Mouse (Mus musculus): ENCODE measurements around the gene Tfeb.

DNA sequence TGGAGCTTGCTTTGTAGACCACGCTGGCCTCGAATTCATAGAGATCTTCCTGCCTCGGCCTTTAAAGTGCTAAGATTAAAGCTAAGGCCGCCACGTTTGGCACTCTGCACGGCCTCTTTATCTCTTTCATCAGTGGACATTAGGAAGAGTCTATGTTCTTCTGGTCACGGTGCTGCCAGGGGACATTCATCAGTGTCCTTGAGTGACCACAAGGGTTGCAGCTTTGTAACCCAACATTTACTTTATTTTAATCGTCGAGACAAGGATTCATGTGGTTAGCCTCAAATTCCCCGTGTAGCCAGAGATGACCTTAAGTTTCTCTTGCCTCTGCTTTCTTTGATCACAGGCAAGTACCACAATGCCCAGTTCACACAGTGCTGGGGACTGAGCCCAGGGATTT lies 43.6 kb downstream of the Tfeb start:
- TF ChIP-seq UBTF (IDR thresholded peaks at IDR 0.05; ENCODE audit: low read depth, low read length) (no peak), TBP (conservative IDR thresholded peaks at IDR 0.05; ENCODE audit: low read depth, low read length) (no peak), CTCF (conservative IDR thresholded peaks at IDR 0.05 in 1 of 2, IDR thresholded peaks at IDR 0.05 in 1 of 2; ENCODE audit: low read depth in 2 of 2, low read length in 2 of 2) (no peak), BHLHE40 (IDR thresholded peaks at IDR 0.05; ENCODE audit: low read depth, low read length) (no peak), MAFK (IDR thresholded peaks at IDR 0.05; ENCODE audit: insufficient replicate concordance, low read length) (no peak), GABPA (IDR thresholded peaks at IDR 0.05; ENCODE audit: insufficient replicate concordance, low read depth, low read length) (no peak), POLR2A (IDR thresholded peaks at IDR 0.05; ENCODE audit: low read depth, low read length) (no peak), ZNF384 (IDR thresholded peaks at IDR 0.05; ENCODE audit: low read depth, low read length) (no peak), RCOR1 (conservative IDR thresholded peaks at IDR 0.05; ENCODE audit: low read depth, low read length) (no peak), HCFC1 (IDR thresholded peaks at IDR 0.05; ENCODE audit: low read depth, low read length) (no peak), SIN3A (IDR thresholded peaks at IDR 0.05; ENCODE audit: low read length) (no peak), USF1 (IDR thresholded peaks at IDR 0.05; ENCODE audit: low read depth, low read length) (no peak)

Measured in CH12.LX (cell line).